Mouse (Mus musculus) ovary, postnatal 10 days (tissue): ENCODE data around the gene Gm28539.
"Not testable (repeated sequence)": the region's sequence is repeated elsewhere in the genome, so short reads cannot be mapped to it uniquely, and the experiment has no call there.

Experiments used
- DNase-seq: peaks from one replicate; pipeline ENCODE4 v3.0.0; 2022; ENCODE audit warnings: low spot score

The Gm28539 gene

DNA sequence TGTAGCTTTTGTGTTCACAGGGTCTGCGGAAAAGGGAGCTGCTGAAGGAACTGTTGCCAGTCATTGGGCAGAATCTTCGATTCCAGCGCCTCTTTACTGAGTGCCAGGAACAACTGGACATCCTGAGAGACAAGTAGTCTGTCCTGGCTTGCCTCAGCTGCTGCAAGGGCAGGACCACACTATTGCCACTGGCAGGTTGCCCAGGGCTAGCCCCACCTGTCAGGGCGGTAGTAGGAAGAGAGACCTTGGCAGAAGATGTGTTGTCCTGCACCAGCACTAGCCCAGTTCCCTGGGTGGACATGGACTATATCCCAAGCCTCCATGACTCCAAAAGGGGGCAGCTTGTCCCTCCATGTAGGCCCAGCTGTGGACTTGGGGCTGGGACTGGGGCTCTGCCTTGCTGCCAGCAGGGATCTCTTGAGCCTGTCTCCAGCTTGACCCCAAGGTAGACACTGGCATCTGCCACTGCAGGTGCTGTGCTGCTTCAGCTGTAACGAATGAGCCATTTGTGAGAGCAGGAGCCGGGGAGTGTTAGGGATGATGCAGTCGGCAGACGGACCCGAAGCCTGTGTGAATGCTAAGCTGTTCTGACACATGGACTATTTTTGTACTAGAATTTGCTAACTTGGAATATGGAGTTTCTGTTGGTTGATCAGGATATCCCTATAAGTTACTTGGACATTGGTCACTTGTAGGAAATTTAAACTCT is 133.2 kb downstream of the Gm28539 start:
- DNase-seq: no peak

DNA sequence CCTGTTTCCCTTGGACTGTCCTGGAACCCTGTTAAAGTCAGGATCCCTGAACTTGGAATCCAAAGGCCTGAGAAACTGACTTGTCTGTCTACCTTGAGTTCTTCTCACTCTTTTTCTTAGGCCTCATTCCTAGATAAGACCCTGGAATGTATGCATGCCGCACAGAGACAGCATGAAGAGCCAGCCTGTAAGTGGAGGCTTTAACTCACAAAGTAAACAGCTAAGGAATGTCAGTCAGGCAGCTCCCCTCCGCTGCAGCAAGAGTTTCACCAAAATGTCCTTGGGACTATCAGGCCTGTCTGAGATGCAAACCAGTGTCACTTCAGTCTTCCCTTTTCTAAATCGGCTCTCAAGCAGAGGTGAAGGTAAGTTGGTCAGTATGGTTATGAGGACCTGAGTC is 134.5 kb downstream of the Gm28539 start:
- no peak for DNase-seq

DNA sequence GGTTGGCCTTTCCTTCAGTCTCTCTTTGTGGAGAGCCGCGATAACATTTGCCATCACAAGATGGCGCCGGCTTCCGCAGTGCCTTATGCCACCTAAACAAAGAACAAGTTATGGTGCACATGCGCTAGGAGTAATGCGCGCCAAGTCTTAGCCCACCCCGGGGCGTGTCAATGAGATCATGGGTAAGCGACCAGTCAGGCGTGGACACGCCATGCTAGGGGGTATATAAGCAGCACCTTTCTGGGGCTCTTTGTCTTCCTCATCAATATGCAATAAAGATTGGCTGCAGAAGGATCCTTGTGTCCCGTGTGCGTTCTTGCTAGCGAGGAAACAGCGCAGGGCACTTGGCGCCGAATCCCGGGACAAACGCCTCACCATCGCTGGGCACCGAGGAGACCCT is 139.3 kb downstream of the Gm28539 start:
- not testable (repeated sequence) for DNase-seq

DNA sequence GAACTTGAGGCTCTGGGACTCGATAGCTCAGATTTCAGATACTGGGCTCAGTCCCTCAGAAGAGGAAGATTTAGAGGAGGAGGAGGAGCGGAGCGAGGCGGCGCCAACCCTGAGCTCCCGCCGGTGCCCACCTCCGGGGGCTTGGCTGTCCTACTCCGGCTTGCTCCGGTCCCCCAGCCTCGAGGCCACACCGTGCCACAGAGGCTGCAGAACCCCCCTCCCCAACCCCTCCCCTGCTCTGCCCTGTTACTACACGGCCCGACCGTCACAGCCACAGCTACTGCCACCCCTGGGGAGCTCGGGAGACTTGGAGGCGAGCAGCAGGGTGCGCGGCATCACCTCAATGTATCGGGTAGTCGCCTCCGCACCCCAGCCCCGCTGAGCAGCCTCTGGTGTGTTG is 139.9 kb downstream of the Gm28539 start:
- no peak for DNase-seq

DNA sequence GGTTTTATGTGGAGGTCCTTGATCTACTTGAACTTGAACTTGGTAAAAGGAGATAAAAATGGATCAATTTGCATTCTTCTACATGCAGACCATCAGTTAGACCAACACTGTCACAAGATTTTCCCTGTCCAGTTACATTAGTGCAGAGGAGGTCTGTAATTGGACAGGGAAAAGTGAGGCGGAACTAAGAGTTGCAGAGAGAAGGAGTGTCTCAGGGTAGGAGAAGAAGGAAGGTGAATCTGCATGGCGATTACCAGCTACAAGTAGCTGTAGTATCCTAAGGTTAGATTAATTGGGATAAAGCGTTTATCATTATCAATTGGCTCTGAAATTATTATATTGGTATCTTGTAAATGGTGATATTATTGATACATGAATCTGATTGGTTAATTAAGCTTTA is 150.0 kb downstream of the Gm28539 start:
- no peak for DNase-seq

DNA sequence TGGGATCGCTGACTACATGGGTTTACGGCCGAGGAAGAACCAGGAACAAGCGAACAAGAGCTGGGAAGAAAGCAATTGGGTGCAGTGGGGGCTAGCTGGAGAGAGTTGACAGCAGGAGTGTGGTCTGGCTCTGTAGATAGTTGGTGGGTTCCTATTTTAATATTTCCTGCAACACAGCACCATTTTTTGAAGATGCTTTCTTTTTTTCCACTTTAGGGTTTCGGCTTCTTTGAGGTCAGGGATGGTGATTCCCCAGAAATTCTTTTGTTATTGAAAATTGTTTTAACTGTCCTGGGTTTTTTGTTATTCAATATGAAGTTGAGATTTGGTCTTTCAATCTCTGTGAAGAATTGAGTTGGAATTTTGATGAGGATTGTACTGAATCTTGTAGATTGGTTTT is 150.5 kb downstream of the Gm28539 start:
- DNase-seq: no peak

DNA sequence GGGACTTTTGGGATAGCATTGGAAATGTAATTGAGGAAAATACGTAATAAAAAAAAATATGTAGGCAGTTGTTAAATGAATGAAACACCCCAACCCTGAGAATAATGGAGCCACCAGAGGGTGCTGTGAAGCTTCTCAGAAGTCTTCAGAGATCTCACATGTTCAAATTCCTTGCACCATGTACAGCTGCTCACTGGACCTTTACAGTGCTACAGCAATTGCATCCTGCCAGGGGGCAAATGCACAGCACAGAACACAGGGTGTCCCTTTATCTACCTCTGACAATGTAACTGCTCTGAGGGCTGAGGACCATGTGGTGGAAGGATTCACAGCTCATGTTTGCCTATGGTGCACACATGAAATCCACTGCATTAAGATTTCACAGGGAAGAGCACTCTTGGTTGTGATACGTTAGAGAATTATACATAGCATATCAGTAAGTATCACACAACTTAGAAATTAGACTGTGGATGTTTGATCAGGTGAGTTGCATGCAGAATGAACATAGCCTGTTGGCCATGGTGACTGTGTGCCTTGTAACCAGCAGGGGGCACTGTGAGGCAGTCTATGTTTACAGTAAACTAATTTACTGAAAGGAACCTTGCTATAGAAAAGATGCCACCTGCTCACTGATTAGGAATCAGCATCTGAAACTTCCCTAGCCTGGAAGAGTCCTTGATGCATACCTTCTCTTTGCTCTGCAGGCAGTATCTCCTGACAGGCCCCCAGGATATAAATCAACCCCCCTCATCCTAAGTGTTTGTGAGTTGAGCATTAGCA is 166.4 kb downstream of the Gm28539 start:
- not testable (repeated sequence) for DNase-seq

DNA sequence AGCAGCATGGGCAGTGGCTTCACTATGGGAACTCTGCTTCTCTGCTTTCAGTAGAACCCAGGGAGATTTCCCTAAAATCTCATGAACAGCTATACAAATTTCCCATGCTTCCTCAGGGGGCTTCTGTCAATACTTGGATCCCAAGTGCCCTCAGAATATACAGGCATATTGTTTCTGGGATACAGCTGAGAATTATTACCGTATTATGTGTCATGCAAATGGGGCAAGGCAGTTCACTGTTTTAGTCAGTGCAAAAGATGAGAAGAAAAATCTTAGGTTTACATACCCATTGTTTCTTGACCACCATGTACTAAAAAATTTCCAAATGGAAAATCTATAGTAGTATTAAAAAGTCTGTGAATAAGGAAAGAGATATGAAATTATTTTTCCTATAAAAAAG is 167.4 kb downstream of the Gm28539 start:
- DNase-seq: no peak

DNA sequence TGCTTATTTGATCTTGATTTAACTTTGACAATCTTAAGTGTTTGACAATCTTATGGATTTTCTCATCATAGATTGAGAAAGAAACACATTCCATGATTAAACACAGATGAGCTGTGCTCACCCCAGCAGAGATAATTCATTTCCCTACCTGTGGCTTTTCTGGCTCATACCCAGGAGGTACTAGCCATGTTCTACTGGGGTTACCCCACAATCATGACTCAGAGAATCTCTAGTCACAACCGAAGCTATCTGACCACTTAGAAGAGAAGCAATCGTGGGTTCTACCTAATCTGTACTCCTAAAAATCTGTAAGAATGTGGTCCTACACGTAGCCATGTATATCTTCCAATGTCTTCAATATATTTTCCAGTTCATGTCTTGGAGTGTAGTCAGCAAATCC is 168.9 kb downstream of the Gm28539 start:
- DNase-seq: no peak
